Mouse (Mus musculus) lung, postnatal 36 days (tissue): ENCODE results near the gene Mycbp2.

Experiments used
- DNase-seq: peaks from one replicate; pipeline ENCODE4 v3.0.0; 2022; ENCODE audit warnings: mixed read lengths

Gene Mycbp2

GRCm38 (mm10) chr14:103258745-103259144, 87.9 kb downstream of the Mycbp2 start:
- no peak for DNase-seq

- DNase-seq = no peak
Measured at GRCm38 (mm10) chr14:103256866-103257265, 89.7 kb downstream of the Mycbp2 start.

GRCm38 (mm10) chr14:103254311-103254710, 92.3 kb downstream of the Mycbp2 start:
- no peak for DNase-seq

GRCm38 (mm10) chr14:103242020-103242419, 104.6 kb downstream of the Mycbp2 start:
- DNase-seq = no peak

- no peak for DNase-seq
Measured at GRCm38 (mm10) chr14:103234770-103235169, 111.8 kb downstream of the Mycbp2 start.

- DNase-seq = no peak
Measured at GRCm38 (mm10) chr14:103233640-103234593, 112.7 kb downstream of the Mycbp2 start.

GRCm38 (mm10) chr14:103222356-103222755, 124.3 kb downstream of the Mycbp2 start:
- no peak for DNase-seq

GRCm38 (mm10) chr14:103221751-103222150, 124.9 kb downstream of the Mycbp2 start:
- DNase-seq = no peak

GRCm38 (mm10) chr14:103216331-103216730, 130.3 kb downstream of the Mycbp2 start:
- no peak for DNase-seq

- no peak for DNase-seq
Measured at GRCm38 (mm10) chr14:103186658-103187057, 160.0 kb downstream of the Mycbp2 start.

GRCm38 (mm10) chr14:103186076-103186475, 160.5 kb downstream of the Mycbp2 start:
- DNase-seq = no peak

GRCm38 (mm10) chr14:103180096-103180495, 166.5 kb downstream of the Mycbp2 start:
- no peak for DNase-seq

- DNase-seq = no peak
Measured at GRCm38 (mm10) chr14:103162923-103163322, 183.7 kb downstream of the Mycbp2 start.

GRCm38 (mm10) chr14:103155685-103156084, 190.9 kb downstream of the Mycbp2 start:
- DNase-seq = no peak

- DNase-seq = no peak
Measured at GRCm38 (mm10) chr14:103150139-103150538, 196.5 kb downstream of the Mycbp2 start.

GRCm38 (mm10) chr14:103131991-103132390, 214.6 kb downstream of the Mycbp2 start:
- peak; percentile 63 for DNase-seq

GRCm38 (mm10) chr14:103125756-103126155, 220.9 kb downstream of the Mycbp2 start:
- DNase-seq = no peak

- no peak for DNase-seq
Measured at GRCm38 (mm10) chr14:103114994-103115670, 231.5 kb downstream of the Mycbp2 start.

GRCm38 (mm10) chr14:103112606-103113363, 233.8 kb downstream of the Mycbp2 start:
- DNase-seq = no peak

- DNase-seq = no peak
Measured at GRCm38 (mm10) chr14:103109971-103110370, 236.6 kb downstream of the Mycbp2 start.

GRCm38 (mm10) chr14:103106301-103106700, 240.3 kb downstream of the Mycbp2 start:
- no peak for DNase-seq

GRCm38 (mm10) chr14:103102731-103103335, 243.8 kb downstream of the Mycbp2 start:
- DNase-seq = no peak

- DNase-seq = peak; percentile 54
Measured at GRCm38 (mm10) chr14:103102246-103102645, 244.4 kb downstream of the Mycbp2 start.
